Mouse (Mus musculus): ENCODE measurements around the gene Sfxn5.

Sfxn5 gene

GRCm38 (mm10) chr6:85226570-85226969 is 106.7 kb downstream of the Sfxn5 start:
- no peak for DNase-seq

GRCm38 (mm10) chr6:85224442-85224891 is 108.8 kb downstream of the Sfxn5 start:
- peak; percentile 80 for DNase-seq

GRCm38 (mm10) chr6:85223498-85224150 is 109.6 kb downstream of the Sfxn5 start:
- no peak for DNase-seq

- DNase-seq: no peak
These were observed 110.7 kb downstream of the Sfxn5 start for GRCm38 (mm10) chr6:85222551-85222950.

GRCm38 (mm10) chr6:85220917-85221316 is 112.3 kb downstream of the Sfxn5 start:
- DNase-seq: no peak

GRCm38 (mm10) chr6:85219706-85220105 is 113.5 kb downstream of the Sfxn5 start:
- DNase-seq: no peak

- no peak for DNase-seq
These were observed 114.4 kb downstream of the Sfxn5 start for GRCm38 (mm10) chr6:85218684-85219445.

GRCm38 (mm10) chr6:85218251-85218650 is 115.0 kb downstream of the Sfxn5 start:
- no peak for DNase-seq

GRCm38 (mm10) chr6:85210686-85211085 is 122.5 kb downstream of the Sfxn5 start:
- peak; percentile 86 for DNase-seq

GRCm38 (mm10) chr6:85209226-85209967 is 123.8 kb downstream of the Sfxn5 start:
- peak; percentile 86 for DNase-seq

- DNase-seq: peak; percentile 68
These were observed 125.9 kb downstream of the Sfxn5 start for GRCm38 (mm10) chr6:85207345-85207744.

- DNase-seq: no peak
These were observed 126.3 kb downstream of the Sfxn5 start for GRCm38 (mm10) chr6:85206939-85207285.

GRCm38 (mm10) chr6:85206182-85206938 is 126.9 kb downstream of the Sfxn5 start:
- no peak for DNase-seq

- peak; percentile 42 for DNase-seq
These were observed 135.3 kb downstream of the Sfxn5 start for GRCm38 (mm10) chr6:85197951-85198350.

GRCm38 (mm10) chr6:85193381-85194318 is 139.6 kb downstream of the Sfxn5 start:
- DNase-seq: no peak

GRCm38 (mm10) chr6:85191751-85192440 is 141.3 kb downstream of the Sfxn5 start:
- DNase-seq: no peak

GRCm38 (mm10) chr6:85190671-85191070 is 142.6 kb downstream of the Sfxn5 start:
- no peak for DNase-seq

GRCm38 (mm10) chr6:85189911-85190591 is 143.2 kb downstream of the Sfxn5 start:
- no peak for DNase-seq

GRCm38 (mm10) chr6:85189361-85189760 is 143.9 kb downstream of the Sfxn5 start:
- DNase-seq: no peak

All from kidney, adult 9 months (tissue).